Mouse (Mus musculus): Measurements from ENCODE around the gene Gnas. TPM values are rescaled to one million over a fixed set of nuclear protein-coding genes. Genes with fewer than 3 reads are reported as not detected.

The Gnas gene
- polyA plus RNA-seq, 1 experiment: 515 TPM

DNA sequence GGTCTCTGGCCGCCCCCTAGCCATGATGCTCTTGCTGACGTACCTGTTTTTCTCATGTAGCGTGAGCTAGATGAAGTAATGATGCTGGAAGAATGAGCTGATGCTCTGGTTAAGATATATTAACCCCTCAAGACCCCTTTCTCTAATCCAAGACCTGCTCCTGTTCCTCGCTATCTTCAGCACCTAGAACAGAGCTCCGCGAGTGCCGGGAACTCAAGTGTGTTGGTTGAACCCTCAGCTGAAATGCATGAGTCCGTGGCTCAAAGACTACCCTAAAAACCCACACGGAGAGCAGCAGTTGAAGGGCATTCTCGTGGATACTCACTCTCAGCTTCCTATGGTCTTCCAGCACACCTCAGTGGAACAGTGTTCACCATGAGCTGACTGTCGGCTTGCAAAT, 779 bp upstream of the Gnas start:
- TF ChIP-seq CTCF (IDR thresholded peaks at IDR 0.05; ENCODE audit: extremely low read depth, insufficient read depth, insufficient read length, insufficient replicate concordance): no peak
- TF ChIP-seq POLR2A (IDR thresholded peaks at IDR 0.05; ENCODE audit: low read depth, low read length): no peak
- Histone ChIP-seq H3K27ac (ENCODE audit: insufficient read depth, low read length) (no peak overlapping the region), H3K4me1 (ENCODE audit: control insufficient read depth, insufficient read depth, insufficient read length) (no peaks in the 10 kb centered on the region), H3K36me3 (ENCODE audit: control insufficient read depth, insufficient read depth, low read length) (no peaks in the 10 kb centered on the region), H3K4me3 (ENCODE audit: extremely low read depth, insufficient read depth, insufficient read length) (no peak overlapping the region), H3K27me3 (ENCODE audit: control insufficient read depth, insufficient read depth, low read length) (no peaks in the 10 kb centered on the region)
- DNase-seq (ENCODE audit: low read depth in 1 of 2, low spot score in 2 of 2): no peak
- 55% methylated on average over 11 of the region's 11 CpGs for WGBS

DNA sequence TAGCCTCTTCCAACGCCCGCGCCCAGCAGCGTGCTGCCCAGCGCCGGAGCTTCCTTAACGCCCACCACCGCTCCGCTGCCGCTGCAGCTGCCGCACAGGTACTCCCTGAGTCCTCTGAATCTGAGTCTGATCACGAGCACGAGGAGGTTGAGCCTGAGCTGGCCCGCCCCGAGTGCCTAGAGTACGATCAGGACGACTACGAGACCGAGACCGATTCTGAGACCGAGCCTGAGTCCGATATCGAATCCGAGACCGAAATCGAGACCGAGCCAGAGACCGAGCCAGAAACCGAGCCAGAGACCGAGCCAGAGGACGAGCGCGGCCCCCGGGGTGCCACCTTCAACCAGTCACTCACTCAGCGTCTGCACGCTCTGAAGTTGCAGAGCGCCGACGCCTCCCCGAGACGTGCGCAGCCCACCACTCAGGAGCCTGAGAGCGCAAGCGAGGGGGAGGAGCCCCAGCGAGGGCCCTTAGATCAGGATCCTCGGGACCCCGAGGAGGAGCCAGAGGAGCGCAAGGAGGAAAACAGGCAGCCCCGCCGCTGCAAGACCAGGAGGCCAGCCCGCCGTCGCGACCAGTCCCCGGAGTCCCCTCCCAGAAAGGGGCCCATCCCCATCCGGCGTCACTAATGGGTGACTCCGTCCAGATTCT, 812 bp downstream of the Gnas start:
- WGBS: 63% methylated on average over 58 of the region's 58 CpGs
- no peak overlapping the region for H3K27ac ChIP-seq (ENCODE audit: insufficient read depth, low read length)
- H3K4me1 ChIP-seq (ENCODE audit: control insufficient read depth, insufficient read depth, insufficient read length): no peaks in the 10 kb centered on the region
- H3K4me3 ChIP-seq (ENCODE audit: extremely low read depth, insufficient read depth, insufficient read length): no peak overlapping the region
- TF ChIP-seq POLR2A (IDR thresholded peaks at IDR 0.05; ENCODE audit: low read depth, low read length) (no peak), CTCF (IDR thresholded peaks at IDR 0.05; ENCODE audit: extremely low read depth, insufficient read depth, insufficient read length, insufficient replicate concordance) (no peak)
- H3K36me3 ChIP-seq (ENCODE audit: control insufficient read depth, insufficient read depth, low read length): no peaks in the 10 kb centered on the region
- no peaks in the 10 kb centered on the region for H3K27me3 ChIP-seq (ENCODE audit: control insufficient read depth, insufficient read depth, low read length)
- no peak for DNase-seq (ENCODE audit: low read depth in 1 of 2, low spot score in 2 of 2)

DNA sequence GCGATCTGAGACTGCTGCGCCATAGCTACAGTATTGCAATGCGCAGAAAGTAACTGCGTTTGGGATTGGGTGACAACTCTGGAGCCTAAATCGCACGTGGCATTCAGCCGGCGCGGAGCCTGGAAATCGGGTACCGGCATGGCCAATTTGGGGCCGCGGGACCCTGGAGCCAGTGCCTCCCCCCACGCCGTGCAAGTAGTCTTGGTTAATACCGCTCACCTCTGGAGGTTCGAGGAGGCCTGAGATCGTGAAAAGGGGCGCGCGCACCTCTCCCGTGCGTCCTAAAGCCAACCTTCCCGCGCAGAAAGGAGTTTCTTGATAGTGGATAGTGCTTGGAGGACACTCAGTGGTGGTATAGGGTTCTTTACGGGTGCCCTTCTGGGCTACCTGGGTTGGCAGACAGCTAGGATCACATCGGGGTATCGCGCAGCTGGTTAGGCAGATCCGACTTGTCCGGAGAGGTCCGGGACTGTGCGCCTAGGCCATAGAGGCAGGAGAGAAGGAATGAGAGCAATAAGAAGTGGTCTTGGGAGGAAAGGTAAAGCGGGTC, 1.9 kb downstream of the Gnas start:
- Histone ChIP-seq H3K27me3 (ENCODE audit: control insufficient read depth, insufficient read depth, low read length) (no peaks in the 10 kb centered on the region), H3K27ac (ENCODE audit: insufficient read depth, low read length) (no peak overlapping the region), H3K4me3 (ENCODE audit: extremely low read depth, insufficient read depth, insufficient read length) (no peak overlapping the region), H3K4me1 (ENCODE audit: control insufficient read depth, insufficient read depth, insufficient read length) (no peaks in the 10 kb centered on the region), H3K36me3 (ENCODE audit: control insufficient read depth, insufficient read depth, low read length) (no peaks in the 10 kb centered on the region)
- no peak for TF ChIP-seq CTCF (IDR thresholded peaks at IDR 0.05; ENCODE audit: extremely low read depth, insufficient read depth, insufficient read length, insufficient replicate concordance)
- TF ChIP-seq POLR2A (IDR thresholded peaks at IDR 0.05; ENCODE audit: low read depth, low read length): no peak
- no peak for DNase-seq (ENCODE audit: low read depth in 1 of 2, low spot score in 2 of 2)
- 41% methylated on average over 34 of the region's 34 CpGs for WGBS

DNA sequence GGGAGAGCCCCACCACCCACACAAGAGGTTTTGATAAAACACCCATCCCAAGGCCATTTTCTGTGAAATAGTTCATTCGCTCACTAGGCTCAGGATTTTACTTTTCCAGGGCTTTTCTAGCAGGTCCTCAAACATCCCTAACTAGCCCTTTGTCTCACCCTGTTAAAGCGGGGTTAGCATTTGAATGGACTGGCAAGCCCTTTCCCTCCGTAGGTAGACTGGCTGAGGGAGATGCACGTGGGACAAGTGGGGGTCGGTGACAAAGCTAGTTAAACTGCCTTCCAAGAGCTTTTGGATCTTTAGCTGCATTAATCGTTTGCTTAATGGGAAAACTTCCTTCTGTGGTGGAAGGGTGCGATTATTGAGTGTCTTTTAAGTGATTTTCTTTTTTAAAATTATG, 3.8 kb downstream of the Gnas start:
- Histone ChIP-seq H3K27ac (ENCODE audit: insufficient read depth, low read length) (no peak overlapping the region), H3K4me3 (ENCODE audit: extremely low read depth, insufficient read depth, insufficient read length) (no peak overlapping the region), H3K36me3 (ENCODE audit: control insufficient read depth, insufficient read depth, low read length) (no peaks in the 10 kb centered on the region), H3K27me3 (ENCODE audit: control insufficient read depth, insufficient read depth, low read length) (no peaks in the 10 kb centered on the region), H3K4me1 (ENCODE audit: control insufficient read depth, insufficient read depth, insufficient read length) (no peaks in the 10 kb centered on the region)
- no peak for DNase-seq (ENCODE audit: low read depth in 1 of 2, low spot score in 2 of 2)
- no peak for TF ChIP-seq POLR2A (IDR thresholded peaks at IDR 0.05; ENCODE audit: low read depth, low read length)
- no peak for TF ChIP-seq CTCF (IDR thresholded peaks at IDR 0.05; ENCODE audit: extremely low read depth, insufficient read depth, insufficient read length, insufficient replicate concordance)
- 54% methylated on average over 7 of the region's 7 CpGs for WGBS

DNA sequence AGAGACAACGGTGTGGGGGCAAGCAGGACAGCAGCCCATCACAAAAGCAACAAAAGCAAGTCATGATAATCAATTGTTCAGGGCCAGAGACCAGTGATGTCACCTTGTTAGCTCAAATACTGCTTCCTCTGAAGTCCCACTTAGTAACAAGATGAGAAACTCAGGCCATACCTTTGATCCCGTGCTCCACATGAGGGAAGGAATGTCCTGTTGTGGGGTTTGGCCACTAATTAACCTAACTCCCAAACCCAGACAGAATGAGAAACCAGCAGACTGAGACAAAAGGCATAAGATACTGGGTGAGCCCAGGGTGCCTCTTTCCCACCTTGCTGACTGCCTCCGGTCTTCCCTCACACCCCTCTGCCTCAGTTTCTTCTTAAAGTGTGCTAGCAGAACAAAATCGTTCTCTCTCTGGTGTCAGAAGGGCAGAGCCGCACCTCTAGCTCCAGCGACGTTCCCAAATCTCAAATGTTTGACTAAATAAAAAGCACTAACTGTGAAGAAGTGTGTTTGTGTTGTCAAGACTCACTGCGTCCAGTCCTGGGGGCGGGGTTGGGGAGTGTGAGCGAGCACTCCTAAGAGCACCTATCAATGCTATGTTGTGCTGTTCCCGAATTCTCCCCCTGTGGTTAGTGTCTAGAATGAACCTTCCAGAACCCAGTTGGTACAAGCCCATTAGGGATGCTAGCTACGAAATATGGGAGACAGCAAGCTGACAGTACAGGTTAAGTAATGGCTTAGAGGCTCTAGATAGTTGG, 4.7 kb downstream of the Gnas start:
- Histone ChIP-seq H3K36me3 (ENCODE audit: control insufficient read depth, insufficient read depth, low read length) (no peaks in the 10 kb centered on the region), H3K27ac (ENCODE audit: insufficient read depth, low read length) (no peak overlapping the region), H3K27me3 (ENCODE audit: control insufficient read depth, insufficient read depth, low read length) (no peaks in the 10 kb centered on the region), H3K4me1 (ENCODE audit: control insufficient read depth, insufficient read depth, insufficient read length) (no peaks in the 10 kb centered on the region), H3K4me3 (ENCODE audit: extremely low read depth, insufficient read depth, insufficient read length) (no peak overlapping the region)
- no peak for DNase-seq (ENCODE audit: low read depth in 1 of 2, low spot score in 2 of 2)
- WGBS: 66% methylated on average over 12 of the region's 12 CpGs
- TF ChIP-seq CTCF (IDR thresholded peaks at IDR 0.05; ENCODE audit: extremely low read depth, insufficient read depth, insufficient read length, insufficient replicate concordance): no peak
- TF ChIP-seq POLR2A (IDR thresholded peaks at IDR 0.05; ENCODE audit: low read depth, low read length): no peak

DNA sequence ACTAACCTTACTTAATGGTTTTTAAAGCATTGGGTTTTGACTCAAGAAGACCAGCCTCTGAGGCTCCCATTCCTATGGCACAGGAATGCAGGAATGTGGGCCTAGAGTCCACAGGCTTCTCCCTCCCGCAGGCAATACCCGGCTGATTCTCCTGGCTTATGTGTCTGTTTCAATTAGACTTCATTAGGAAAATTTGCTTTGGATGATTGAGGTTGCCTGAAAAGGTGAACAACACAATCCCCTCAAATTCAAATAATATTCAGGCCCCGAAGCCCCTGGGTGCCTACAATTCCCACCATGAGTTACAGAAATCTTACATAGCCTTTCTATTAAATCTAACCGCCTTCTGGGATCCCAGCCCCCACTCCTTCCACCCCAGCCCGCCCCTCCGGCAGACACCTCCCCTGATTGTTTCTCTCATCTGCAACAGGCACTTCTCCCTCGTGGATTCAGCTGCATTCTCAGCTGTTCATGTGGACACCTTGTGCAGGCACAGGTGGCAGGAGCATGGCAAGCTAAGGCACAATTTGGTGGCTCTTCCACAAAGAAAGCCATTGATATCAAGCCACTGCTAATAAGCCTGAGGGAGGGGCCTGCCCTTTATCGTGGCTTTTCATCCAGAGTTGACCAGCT, 7.0 kb downstream of the Gnas start:
- Histone ChIP-seq H3K27me3 (ENCODE audit: control insufficient read depth, insufficient read depth, low read length) (no peaks in the 10 kb centered on the region), H3K27ac (ENCODE audit: insufficient read depth, low read length) (no peak overlapping the region), H3K4me1 (ENCODE audit: control insufficient read depth, insufficient read depth, insufficient read length) (no peaks in the 10 kb centered on the region), H3K4me3 (ENCODE audit: extremely low read depth, insufficient read depth, insufficient read length) (no peak overlapping the region), H3K36me3 (ENCODE audit: control insufficient read depth, insufficient read depth, low read length) (no peaks in the 10 kb centered on the region)
- DNase-seq (ENCODE audit: low read depth in 1 of 2, low spot score in 2 of 2): no peak
- TF ChIP-seq POLR2A (IDR thresholded peaks at IDR 0.05; ENCODE audit: low read depth, low read length): no peak
- no peak for TF ChIP-seq CTCF (IDR thresholded peaks at IDR 0.05; ENCODE audit: extremely low read depth, insufficient read depth, insufficient read length, insufficient replicate concordance)
- WGBS: 83% methylated on average over 8 of the region's 8 CpGs
